Mouse (Mus musculus): ENCODE data around the gene Nat10.

Gene Nat10

GRCm38 (mm10) chr2:103690828-103691227 lies 70.2 kb downstream of the Nat10 start:
- DNase-seq (ENCODE audit: low read depth): no peak

- DNase-seq (ENCODE audit: low read depth): no peak
Measured at GRCm38 (mm10) chr2:103690425-103690824, 70.6 kb downstream of the Nat10 start.

- no peak for DNase-seq (ENCODE audit: low read depth)
Measured at GRCm38 (mm10) chr2:103687888-103688287, 73.2 kb downstream of the Nat10 start.

GRCm38 (mm10) chr2:103687143-103687542 lies 73.9 kb downstream of the Nat10 start:
- no peak for DNase-seq (ENCODE audit: low read depth)

DNA sequence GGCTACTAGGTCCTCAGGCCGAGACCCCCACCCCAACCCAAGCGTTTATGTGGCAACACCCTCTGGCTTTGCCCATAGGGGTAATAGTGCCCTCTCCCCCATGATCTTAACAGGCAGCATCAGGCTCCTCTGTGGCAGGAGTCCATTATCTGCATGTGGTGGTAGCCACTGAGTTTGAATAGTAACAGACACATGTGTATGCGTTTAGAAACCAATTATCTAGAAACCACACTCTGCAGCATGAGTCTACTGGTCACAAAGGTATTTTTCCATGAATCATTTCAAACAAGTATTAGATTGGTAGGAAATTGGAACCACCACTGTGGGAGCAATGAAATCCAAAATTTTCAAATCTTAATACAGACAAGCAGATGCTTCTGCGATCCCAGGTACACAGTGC lies 75.5 kb downstream of the Nat10 start:
- no peak for DNase-seq (ENCODE audit: low read depth)

DNA sequence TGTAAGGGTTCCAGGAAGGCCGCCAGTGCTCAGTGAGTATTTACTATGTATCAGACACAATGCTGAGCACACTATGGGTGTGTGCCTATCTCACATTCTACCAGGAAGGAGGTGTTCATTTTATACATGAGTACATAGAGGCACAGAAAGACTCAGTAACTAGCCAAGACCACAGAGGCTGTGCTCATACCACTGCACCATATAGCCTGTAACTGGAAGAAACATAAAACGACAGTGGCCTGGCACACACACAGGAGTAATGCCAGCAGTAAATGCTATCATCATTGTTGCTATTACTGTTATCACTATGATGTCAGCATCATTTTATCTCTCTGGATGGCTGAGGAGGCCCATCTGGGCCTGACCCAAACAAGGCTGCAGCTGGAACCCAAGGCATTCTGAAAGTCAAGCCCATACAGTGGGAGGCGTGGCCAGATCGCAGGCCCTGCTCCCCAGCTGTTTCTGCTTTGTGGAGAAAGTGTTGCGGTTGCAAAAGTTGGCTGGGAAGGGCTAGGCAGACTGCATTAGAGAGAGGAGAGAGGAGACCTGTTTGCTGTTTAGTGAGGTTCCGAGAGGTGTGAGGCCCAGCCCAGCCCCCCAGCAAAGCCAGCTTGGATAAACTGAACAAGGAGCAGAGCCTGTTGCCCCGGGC lies 76.0 kb downstream of the Nat10 start:
- no peak for DNase-seq (ENCODE audit: low read depth)

DNA sequence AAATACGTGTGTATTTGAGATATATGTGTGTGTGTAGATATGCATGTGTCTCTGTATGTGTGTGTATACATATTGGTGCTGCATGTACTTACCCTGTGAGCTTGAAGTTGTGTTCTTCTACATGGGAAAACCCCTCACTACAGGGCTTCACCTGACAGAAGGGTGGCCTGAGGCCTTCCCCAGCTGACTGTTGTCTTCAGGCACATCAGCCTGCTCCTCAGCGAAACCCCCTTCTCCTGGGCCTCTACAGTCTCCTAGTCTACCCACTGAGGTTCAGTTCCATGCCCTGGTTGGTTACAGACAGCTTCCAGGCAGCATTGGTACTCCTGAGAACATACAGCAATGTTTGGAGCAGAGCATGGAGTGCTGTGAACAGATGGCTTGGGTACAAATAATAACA lies 76.6 kb downstream of the Nat10 start:
- no peak for DNase-seq (ENCODE audit: low read depth)

- no peak for DNase-seq (ENCODE audit: low read depth)
Measured at GRCm38 (mm10) chr2:103682927-103683442, 78.1 kb downstream of the Nat10 start.

- DNase-seq (ENCODE audit: low read depth): no peak
Measured at GRCm38 (mm10) chr2:103682261-103682722, 78.8 kb downstream of the Nat10 start.

GRCm38 (mm10) chr2:103681149-103681548 lies 79.9 kb downstream of the Nat10 start:
- DNase-seq (ENCODE audit: low read depth): no peak

- no peak for DNase-seq (ENCODE audit: low read depth)
Measured at GRCm38 (mm10) chr2:103680364-103681110, 80.5 kb downstream of the Nat10 start.

GRCm38 (mm10) chr2:103678433-103678832 lies 82.6 kb downstream of the Nat10 start:
- DNase-seq (ENCODE audit: low read depth): no peak

DNA sequence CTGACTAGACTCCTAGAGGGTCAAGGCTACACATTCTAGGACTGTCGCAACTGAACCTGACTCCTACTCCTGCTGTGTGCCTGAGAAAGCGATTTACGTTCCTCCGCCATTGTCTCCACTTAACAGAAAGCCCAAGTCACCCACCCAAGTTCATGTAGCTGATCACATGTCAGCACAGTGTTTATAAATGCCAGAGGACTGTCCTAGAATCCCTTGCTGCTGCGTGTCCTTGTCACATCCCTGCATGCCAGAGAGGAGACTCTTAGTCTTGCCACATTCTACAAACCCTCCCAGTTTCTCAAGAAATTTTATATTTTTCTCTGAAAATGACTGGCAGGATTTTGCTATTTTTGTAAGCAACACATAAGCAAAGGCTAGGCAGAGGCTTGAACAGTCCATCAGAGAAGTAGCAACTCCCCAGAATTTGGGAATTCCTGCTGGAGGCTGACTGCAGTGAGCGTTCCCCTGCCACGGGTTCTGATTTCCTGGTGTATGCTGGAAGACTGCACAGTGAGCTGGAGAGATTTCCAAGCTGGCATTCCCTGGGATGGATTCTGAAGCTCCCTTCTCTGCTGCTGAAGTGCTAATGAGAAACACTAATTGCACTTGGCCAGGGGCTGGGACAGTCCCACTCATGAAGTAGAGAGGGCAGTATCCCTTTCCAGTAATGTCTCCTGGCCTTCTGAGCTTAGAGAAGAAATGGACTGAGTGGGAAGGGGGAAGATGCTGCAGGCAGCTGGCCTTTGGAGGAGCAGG lies 83.3 kb downstream of the Nat10 start:
- no peak for DNase-seq (ENCODE audit: low read depth)

DNA sequence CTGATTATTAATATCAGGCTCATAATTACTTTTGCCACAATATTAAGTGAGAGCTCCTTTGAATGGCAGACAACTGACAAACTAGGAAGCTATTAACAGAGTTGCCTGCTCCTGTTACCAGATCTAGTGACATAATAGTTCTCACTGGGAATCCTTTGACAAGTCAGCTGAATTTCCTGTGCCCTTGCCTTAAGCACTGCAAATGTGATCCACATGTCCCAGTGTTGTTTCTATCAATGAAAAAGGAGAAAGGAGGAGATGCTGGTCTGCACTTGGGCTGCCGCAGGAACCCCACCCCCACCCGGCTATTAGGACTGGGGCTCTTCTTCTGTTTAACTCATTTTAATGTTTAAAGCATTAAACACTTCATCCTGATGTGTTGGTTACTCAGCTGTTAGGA lies 84.3 kb downstream of the Nat10 start:
- no peak for DNase-seq (ENCODE audit: low read depth)

DNA sequence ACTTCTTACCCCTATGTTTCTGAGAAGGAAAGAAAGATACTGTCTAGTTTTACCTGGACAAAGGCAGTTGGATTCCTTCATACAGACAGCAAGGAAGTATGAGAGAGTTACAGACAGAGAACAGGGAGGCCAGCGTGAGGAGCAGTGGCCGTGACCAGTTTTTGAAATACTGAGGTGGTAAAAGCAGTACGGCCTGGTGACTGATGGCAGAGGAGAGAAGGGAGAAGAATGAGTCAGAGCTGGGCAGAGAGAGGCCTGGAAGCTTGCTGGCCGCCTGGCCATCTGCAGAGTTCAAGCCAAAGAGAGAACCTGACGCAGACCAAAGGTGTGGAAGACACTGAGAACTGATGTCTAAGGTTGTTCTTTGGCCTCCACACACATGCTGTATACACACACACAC lies 85.7 kb downstream of the Nat10 start:
- DNase-seq (ENCODE audit: low read depth): no peak

DNA sequence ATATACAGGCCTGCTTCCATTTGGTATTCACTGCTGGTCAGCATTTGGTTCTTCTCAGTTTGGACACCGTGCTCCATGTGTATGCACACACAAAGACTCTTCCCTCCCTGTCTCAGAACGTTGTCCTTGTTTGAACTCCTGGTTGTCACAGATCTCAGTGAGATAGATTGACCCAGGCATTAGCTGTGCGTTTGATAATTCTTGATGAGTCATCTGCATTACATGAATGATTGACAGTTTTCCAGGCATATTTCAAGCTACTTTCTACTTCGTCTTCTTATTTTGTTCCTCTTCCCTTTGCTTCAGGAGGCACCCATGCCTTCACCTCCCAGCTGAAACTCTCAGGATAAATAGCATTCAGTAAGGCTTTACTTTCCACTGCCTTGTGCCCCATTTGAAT lies 87.5 kb downstream of the Nat10 start:
- no peak for DNase-seq (ENCODE audit: low read depth)

DNA sequence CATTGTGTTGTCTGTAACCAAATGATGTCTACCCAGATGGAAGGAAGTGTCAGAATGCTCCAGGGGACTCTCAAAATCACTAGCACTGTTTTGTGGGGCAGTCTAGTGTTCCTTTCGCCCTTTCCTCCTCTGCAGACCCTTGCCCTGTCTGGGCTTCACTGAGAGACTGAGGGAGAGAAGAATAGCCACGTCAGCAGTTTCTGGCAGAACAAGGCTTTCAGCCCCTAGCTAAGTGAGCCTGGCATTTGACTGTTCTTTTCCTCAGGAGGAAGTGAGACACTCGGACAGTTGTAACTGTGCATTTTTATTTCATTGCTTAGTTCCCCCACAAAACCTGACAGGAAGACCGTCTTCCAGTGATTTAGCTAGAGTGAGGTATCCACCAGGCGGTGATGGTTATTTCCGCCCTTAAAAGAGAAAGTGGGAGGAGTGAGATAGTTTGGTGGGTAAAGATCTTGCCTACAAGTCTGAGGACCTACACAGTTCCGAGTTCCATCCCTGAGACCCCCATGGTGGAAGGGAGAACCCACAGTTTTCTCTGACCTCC lies 88.4 kb downstream of the Nat10 start:
- no peak for DNase-seq (ENCODE audit: low read depth)

Measured in c-Kit-positive CD71-positive TER-119-negative erythroid progenitor cells, embryonic 14.5 days (primary cell).